Mouse (Mus musculus): ENCODE results near the gene Odf4.

Odf4 gene

GRCm38 (mm10) chr11:68929947-68930346 is 3.1 kb upstream of the Odf4 start:
- H3K36me3 ChIP-seq (ENCODE audit: control insufficient read depth, insufficient read depth, low read length, poor library complexity, severe bottlenecking), result no peaks in the 10 kb centered on the region
- no peak for DNase-seq (ENCODE audit: low read depth, low spot score)
- no peaks in the 10 kb centered on the region for H3K27me3 ChIP-seq (ENCODE audit: control insufficient read depth, insufficient read depth, low read length, poor library complexity, severe bottlenecking)

GRCm38 (mm10) chr11:68924749-68925148 is 2.1 kb downstream of the Odf4 start:
- no peaks in the 10 kb centered on the region for H3K36me3 ChIP-seq (ENCODE audit: control insufficient read depth, insufficient read depth, low read length, poor library complexity, severe bottlenecking)
- no peak for DNase-seq (ENCODE audit: low read depth, low spot score)

DNA sequence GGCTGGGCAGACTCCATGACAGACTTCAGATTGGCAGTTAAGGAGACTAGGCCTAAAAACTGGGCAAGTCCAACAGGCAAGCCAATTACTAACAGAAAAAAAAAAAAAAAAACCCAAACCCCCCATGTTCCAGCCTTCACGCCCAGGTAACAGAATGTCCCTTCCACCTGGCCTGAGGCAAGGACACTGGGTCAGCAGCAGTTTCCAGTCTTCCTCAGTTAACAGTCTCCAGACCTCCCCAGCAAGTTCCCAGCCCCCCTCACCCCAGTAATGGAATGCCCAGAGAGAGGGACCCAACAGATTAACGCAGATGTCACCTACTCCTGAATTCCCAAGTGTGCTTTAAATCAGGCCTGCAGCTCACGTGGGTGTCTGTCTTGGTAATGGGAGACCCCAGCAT is 3.7 kb downstream of the Odf4 start:
- DNase-seq (ENCODE audit: low read depth, low spot score), result no peak
- Histone ChIP-seq H3K36me3 (ENCODE audit: control insufficient read depth, insufficient read depth, low read length, poor library complexity, severe bottlenecking) (no peaks in the 10 kb centered on the region), H3K27me3 (ENCODE audit: control insufficient read depth, insufficient read depth, low read length, poor library complexity, severe bottlenecking) (no peaks in the 10 kb centered on the region; the same call in 1 of the 2 replicates)

More at GRCm38 (mm10) chr11:68924749-68925148, 2.1 kb downstream of the Odf4 start:
- no peaks in the 10 kb centered on the region; the same call in 1 of the 2 replicates for H3K27me3 ChIP-seq (ENCODE audit: control insufficient read depth, insufficient read depth, low read length, poor library complexity, severe bottlenecking)

GRCm38 (mm10) chr11:68914566-68914965 is 12.3 kb downstream of the Odf4 start:
- Histone ChIP-seq H3K27me3 (ENCODE audit: control insufficient read depth, insufficient read depth, low read length, poor library complexity, severe bottlenecking) (no peaks in the 10 kb centered on the region; the same call in 1 of the 2 replicates), H3K36me3 (ENCODE audit: control insufficient read depth, insufficient read depth, low read length, poor library complexity, severe bottlenecking) (no peaks in the 10 kb centered on the region)
- no peak for DNase-seq (ENCODE audit: low read depth, low spot score)

DNA sequence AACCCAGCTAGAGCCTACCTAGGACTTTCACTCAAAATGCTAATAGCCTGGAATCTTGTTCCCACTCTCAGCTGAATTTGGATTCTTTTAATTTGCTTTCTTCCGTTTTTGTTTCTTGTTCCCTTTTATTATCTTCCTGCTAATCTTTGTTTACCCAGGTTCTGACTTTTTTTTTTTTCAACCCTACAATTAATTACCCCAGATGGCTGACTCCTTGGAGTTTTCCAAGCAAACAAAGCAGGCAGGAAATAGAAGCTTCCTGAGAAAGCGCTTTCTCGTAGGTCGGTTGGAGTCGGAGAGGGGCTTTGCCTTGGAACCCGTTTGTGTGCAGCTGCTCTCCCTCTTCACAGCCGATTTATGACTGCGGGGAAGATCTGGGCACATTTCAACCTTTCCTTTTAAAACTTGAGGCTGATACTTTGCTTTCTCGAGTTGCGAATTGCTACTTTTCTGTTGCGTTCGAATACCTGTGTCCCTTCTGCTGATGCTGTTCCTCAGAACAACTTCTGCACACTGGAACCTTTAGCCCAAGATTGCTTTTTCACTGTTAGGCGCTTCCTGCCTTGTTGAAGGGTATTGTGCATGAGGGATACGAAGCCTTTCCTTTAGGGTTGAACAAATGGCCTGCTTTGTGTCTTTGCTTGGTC is 15.2 kb downstream of the Odf4 start:
- H3K27me3 ChIP-seq (ENCODE audit: control insufficient read depth, insufficient read depth, low read length, poor library complexity, severe bottlenecking), result no peaks in the 10 kb centered on the region; the same call in 1 of the 2 replicates
- no peak for DNase-seq (ENCODE audit: low read depth, low spot score)

GRCm38 (mm10) chr11:68908846-68909503 is 17.9 kb downstream of the Odf4 start:
- DNase-seq (ENCODE audit: low read depth, low spot score), result no peak
- no peaks in the 10 kb centered on the region for H3K27me3 ChIP-seq (ENCODE audit: control insufficient read depth, insufficient read depth, low read length, poor library complexity, severe bottlenecking)
- peaks cover 6% of the 10 kb centered on the region for H3K36me3 ChIP-seq (ENCODE audit: control insufficient read depth, insufficient read depth, low read length, poor library complexity, severe bottlenecking)

More for the DNA sequence above, 15.2 kb downstream of the Odf4 start:
- H3K36me3 ChIP-seq (ENCODE audit: control insufficient read depth, insufficient read depth, low read length, poor library complexity, severe bottlenecking), result no peaks in the 10 kb centered on the region

DNA sequence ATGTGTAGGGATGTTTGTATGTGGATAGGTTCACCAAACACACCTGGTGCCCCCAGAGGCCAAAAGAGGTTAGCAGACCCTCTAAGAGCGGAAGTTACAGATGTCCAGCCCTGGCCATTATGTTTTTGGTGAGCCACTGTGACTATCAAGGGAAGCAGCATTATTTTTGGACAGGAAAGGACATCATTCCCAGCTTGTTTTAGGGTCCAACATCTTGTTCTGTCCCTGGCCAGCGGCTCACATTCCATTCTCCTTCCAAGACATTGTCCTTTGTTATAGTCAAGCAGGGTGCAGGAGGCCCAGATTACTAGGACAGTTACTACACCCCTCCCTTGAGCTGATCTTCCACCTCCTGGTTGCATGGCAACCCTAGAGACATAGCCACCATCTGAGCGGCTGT is 19.6 kb downstream of the Odf4 start:
- Histone ChIP-seq H3K36me3 (ENCODE audit: control insufficient read depth, insufficient read depth, low read length, poor library complexity, severe bottlenecking) (peaks cover 10% of the 10 kb centered on the region), H3K27me3 (ENCODE audit: control insufficient read depth, insufficient read depth, low read length, poor library complexity, severe bottlenecking) (no peaks in the 10 kb centered on the region)
- DNase-seq (ENCODE audit: low read depth, low spot score), result no peak

GRCm38 (mm10) chr11:68906461-68906790 is 20.5 kb downstream of the Odf4 start:
- no peak for DNase-seq (ENCODE audit: low read depth, low spot score)
- Histone ChIP-seq H3K27me3 (ENCODE audit: control insufficient read depth, insufficient read depth, low read length, poor library complexity, severe bottlenecking) (no peaks in the 10 kb centered on the region), H3K36me3 (ENCODE audit: control insufficient read depth, insufficient read depth, low read length, poor library complexity, severe bottlenecking) (peaks cover 10% of the 10 kb centered on the region)

DNA sequence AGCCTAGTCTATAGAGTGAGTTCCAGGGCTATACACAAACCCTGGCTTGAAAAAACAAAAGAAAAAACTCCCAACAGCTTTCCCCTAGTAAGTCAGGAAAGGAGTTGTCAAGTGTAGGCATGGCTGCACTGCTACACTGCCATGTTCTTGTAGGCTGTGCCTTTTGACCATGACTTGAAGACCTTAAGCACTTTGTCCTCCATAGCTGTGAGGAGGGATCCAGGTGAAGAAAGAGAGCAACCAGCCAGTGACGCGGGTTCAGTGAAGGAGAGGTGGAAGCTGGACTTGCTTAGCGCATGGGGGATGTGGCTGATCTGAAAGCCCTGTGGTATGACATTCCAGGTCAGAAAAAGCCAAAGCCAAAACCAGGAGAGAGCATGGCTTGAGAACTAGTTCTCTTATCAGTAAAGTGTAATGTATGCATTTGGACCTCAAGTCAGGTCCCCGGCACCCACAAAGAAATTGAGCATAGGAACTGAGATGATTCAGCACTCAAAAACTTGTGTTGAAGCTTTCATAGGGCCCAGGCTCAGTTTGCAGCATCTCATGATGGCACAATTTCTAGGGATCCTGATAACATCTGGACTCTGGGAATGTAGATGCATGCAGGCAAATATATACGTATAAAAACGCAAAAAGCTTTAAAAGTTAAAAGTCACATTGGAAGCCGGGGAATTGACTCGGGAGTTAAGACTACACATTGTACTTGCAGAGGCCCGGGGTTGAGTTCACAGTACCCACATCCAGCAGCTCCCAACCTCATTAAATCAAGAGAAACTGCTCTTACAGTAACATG is 21.0 kb downstream of the Odf4 start:
- H3K27me3 ChIP-seq (ENCODE audit: control insufficient read depth, insufficient read depth, low read length, poor library complexity, severe bottlenecking), result no peaks in the 10 kb centered on the region
- no peak for DNase-seq (ENCODE audit: low read depth, low spot score)

GRCm38 (mm10) chr11:68905138-68905531 is 21.7 kb downstream of the Odf4 start:
- Histone ChIP-seq H3K27me3 (ENCODE audit: control insufficient read depth, insufficient read depth, low read length, poor library complexity, severe bottlenecking) (no peaks in the 10 kb centered on the region), H3K36me3 (ENCODE audit: control insufficient read depth, insufficient read depth, low read length, poor library complexity, severe bottlenecking) (peaks cover 10% of the 10 kb centered on the region)
- DNase-seq (ENCODE audit: low read depth, low spot score), result no peak

More for the DNA sequence above, 21.0 kb downstream of the Odf4 start:
- peaks cover 10% of the 10 kb centered on the region for H3K36me3 ChIP-seq (ENCODE audit: control insufficient read depth, insufficient read depth, low read length, poor library complexity, severe bottlenecking)

DNA sequence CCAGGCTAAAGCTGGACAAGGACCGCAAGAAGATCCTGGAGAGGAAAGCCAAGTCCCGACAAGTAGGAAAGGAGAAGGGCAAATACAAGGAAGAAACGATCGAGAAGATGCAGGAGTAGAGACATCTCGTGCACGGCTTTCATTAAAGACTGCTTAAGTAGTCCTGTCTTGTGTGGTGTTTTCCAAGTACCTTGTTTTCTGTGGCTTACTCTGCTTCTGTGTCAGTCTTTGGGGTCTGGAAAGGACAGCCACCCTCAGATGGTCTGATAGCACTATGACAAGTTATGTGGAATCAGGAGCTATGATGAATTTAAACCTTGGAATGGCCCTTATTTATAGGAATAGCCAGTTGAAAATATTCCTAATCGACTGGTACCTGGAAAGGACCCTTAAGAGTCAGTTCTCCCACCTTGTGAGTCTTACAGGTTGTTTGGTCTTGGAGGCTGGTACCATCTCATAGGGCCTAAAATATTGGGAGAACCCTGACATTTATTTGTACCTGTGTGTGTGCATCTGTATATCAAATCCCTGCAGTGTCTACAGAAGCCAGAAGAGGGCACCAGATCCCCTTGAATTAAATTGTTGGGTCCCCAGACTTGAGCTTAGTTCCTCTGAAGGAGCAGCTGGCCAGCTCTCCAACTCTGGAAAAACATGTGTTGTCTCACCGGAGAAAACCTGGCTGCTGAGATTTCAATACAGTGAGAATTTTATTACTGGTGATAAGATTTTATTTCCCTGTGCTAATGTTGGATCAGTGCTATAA is 22.3 kb downstream of the Odf4 start:
- peaks cover 10% of the 10 kb centered on the region for H3K36me3 ChIP-seq (ENCODE audit: control insufficient read depth, insufficient read depth, low read length, poor library complexity, severe bottlenecking)
- H3K27me3 ChIP-seq (ENCODE audit: control insufficient read depth, insufficient read depth, low read length, poor library complexity, severe bottlenecking), result no peaks in the 10 kb centered on the region
- peak; percentile 83 for DNase-seq (ENCODE audit: low read depth, low spot score)

DNA sequence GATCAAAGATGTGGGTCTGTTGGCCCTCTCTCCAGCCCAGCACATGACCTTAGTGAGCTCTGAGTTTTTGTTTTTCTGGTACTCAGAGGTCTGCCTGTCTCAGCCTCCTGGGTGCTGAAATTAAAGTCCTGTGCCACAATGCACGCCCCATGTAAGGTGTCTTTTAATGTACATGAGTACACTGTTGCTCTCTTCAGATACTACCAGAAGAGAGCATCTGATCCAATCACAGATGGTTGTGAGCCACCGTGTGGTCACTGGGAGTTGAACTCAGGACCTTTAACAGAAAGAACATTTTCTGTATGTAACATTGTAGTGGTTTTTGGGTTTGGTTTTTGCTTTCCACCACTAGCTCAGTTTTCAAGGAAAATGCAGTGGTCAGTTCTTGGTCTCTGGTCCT is 23.1 kb downstream of the Odf4 start:
- DNase-seq (ENCODE audit: low read depth, low spot score), result no peak
- peaks cover 10% of the 10 kb centered on the region for H3K36me3 ChIP-seq (ENCODE audit: control insufficient read depth, insufficient read depth, low read length, poor library complexity, severe bottlenecking)
- no peaks in the 10 kb centered on the region for H3K27me3 ChIP-seq (ENCODE audit: control insufficient read depth, insufficient read depth, low read length, poor library complexity, severe bottlenecking)

DNA sequence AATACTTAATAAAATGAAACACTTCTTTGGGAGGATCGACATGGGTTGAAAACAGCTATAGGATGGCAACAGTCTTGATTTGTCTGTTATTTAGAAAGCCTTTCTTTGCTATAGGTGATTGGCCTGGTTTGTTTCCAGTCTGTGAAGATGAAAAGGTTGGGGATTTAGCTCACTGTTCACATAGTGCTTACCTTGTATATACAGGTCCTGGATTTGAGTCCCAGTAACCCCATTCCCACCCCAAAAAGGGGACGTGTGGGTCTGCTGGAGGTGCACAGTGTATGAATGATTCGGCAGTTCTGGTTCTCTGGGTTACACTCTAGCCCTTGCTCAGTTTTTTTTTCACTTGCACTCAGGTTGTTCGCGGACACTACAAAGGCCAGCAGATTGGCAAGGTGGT is 24.1 kb downstream of the Odf4 start:
- Histone ChIP-seq H3K36me3 (ENCODE audit: control insufficient read depth, insufficient read depth, low read length, poor library complexity, severe bottlenecking) (peaks cover 10% of the 10 kb centered on the region), H3K27me3 (ENCODE audit: control insufficient read depth, insufficient read depth, low read length, poor library complexity, severe bottlenecking) (no peaks in the 10 kb centered on the region)
- DNase-seq (ENCODE audit: low read depth, low spot score), result no peak

DNA sequence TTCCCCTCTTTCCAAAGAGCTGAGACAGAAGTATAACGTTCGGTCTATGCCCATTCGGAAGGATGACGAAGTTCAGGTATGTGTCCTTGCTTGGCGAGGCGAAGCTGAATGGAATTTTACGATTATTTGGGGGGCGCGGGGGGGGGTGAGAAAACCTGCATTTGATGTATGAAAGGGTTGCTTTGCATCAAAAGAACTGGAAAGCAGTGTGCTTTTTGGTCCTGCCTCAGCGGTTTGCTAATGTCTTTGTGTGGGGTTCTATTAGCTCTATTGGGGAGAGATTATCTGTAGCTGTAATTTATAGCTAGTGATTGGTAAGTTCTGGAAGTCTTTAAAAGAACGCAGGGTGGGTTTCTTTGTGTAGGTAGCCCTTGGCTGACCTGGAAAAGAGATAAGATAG is 24.5 kb downstream of the Odf4 start:
- no peaks in the 10 kb centered on the region for H3K27me3 ChIP-seq (ENCODE audit: control insufficient read depth, insufficient read depth, low read length, poor library complexity, severe bottlenecking)
- peaks cover 10% of the 10 kb centered on the region for H3K36me3 ChIP-seq (ENCODE audit: control insufficient read depth, insufficient read depth, low read length, poor library complexity, severe bottlenecking)
- no peak for DNase-seq (ENCODE audit: low read depth, low spot score)

DNA sequence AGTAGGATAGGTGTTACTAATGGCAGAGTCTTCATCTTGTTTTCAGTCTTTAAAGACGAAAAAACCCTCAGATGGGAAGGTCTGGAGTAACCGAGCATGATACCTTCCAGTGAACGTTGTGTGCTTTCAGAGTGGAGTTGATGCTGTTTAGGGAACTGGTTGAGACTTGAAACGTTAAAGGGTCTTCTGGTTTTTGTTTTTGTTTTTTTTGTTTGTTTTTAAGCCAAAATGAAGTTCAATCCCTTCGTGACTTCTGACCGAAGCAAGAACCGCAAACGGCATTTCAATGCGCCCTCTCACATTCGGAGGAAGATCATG is 24.9 kb downstream of the Odf4 start:
- no peak for DNase-seq (ENCODE audit: low read depth, low spot score)
- Histone ChIP-seq H3K27me3 (ENCODE audit: control insufficient read depth, insufficient read depth, low read length, poor library complexity, severe bottlenecking) (no peaks in the 10 kb centered on the region), H3K36me3 (ENCODE audit: control insufficient read depth, insufficient read depth, low read length, poor library complexity, severe bottlenecking) (peaks cover 10% of the 10 kb centered on the region)
